18 mouse cellular contexts compared by ENCODE assay signal in genomic region chr15:79413201-79413600, GRCm38 (mm10).
"Had no signal": no experiment of that assay in that cellular context is flagged by ENCODE, and none has a peak within 500 bp of the region (broad histone marks: within the 10 kb centered on the region; RNA-seq: fewer than 3 reads in every experiment).

No protein-coding gene starts in this region.

- H3K4me1 ChIP-seq: intestine, embryonic 15.5 days; kidney, embryonic 15.5 days; limb, embryonic 12.5 days; midbrain, embryonic 12.5 days; midbrain, embryonic 15.5 days; neural tube, embryonic 12.5 days; neural tube, embryonic 15.5 days had no signal

- H3K4me3 ChIP-seq: intestine, embryonic 15.5 days; kidney, embryonic 15.5 days; limb, embryonic 12.5 days; limb, embryonic 15.5 days; midbrain, embryonic 12.5 days; midbrain, embryonic 15.5 days; neural tube, embryonic 12.5 days; neural tube, embryonic 15.5 days had no signal

- DNase-seq: kidney, adult 11 months; kidney, adult 8-10 months; kidney, postnatal 10 days; kidney, postnatal 36 days; left cerebral cortex, postnatal 4 days; liver, postnatal 0 days; lung, embryonic 14.5 days; right cerebral cortex, adult 18-20 months; right cerebral cortex, postnatal 14 days had no signal

- H3K27ac ChIP-seq: intestine, embryonic 15.5 days; kidney, embryonic 15.5 days; liver, embryonic 14.5 days; midbrain, embryonic 12.5 days; midbrain, embryonic 15.5 days; neural tube, embryonic 12.5 days; neural tube, embryonic 15.5 days had no signal

- H3K27me3 ChIP-seq: intestine, embryonic 15.5 days; kidney, embryonic 15.5 days; limb, embryonic 12.5 days; limb, embryonic 15.5 days; midbrain, embryonic 12.5 days; midbrain, embryonic 15.5 days; neural tube, embryonic 12.5 days; neural tube, embryonic 15.5 days had no signal
